Mouse (Mus musculus) adrenal gland, postnatal 4 days (tissue): ENCODE data around the gene Hunk. TPM values are rescaled to one million over a fixed set of nuclear protein-coding genes. Genes with fewer than 3 reads are reported as not detected.

Source experiments
- DNase-seq, 2 experiments: peaks; one replicate each; pipeline ENCODE4 v3.0.0; 2021 to 2022; ENCODE audit warnings: low spot score in 2 of 2, mixed read lengths in 2 of 2
- total RNA-seq, 2 experiments: library from RNA; stranded (reverse); gene quantifications; 2 replicates each; pipeline ENCODE4 v1.2.3; 2021

Gene Hunk
- total RNA-seq, 2 experiments from 2014 or later = 12.3 to 13.7 TPM

DNA sequence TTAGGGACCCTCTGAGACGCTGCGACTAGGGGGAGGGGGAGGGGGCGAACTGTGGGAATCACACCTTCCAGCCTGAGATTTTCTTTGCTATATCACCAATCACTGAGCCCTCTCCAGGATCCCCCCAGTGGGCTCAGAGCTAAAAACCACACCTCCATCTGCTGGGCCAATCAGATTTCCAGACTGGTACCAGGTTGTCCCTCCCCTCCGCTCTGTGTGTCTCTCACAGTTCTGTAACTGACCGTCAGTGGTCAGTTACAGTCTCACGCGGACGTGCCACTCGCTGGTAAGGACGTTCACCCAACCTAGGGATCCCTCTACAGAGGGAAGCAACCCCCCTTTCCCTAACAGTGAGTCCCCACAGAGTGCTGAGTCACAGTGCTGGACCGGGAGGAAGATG lies 111.1 kb downstream of the Hunk start:
- no peak for DNase-seq

DNA sequence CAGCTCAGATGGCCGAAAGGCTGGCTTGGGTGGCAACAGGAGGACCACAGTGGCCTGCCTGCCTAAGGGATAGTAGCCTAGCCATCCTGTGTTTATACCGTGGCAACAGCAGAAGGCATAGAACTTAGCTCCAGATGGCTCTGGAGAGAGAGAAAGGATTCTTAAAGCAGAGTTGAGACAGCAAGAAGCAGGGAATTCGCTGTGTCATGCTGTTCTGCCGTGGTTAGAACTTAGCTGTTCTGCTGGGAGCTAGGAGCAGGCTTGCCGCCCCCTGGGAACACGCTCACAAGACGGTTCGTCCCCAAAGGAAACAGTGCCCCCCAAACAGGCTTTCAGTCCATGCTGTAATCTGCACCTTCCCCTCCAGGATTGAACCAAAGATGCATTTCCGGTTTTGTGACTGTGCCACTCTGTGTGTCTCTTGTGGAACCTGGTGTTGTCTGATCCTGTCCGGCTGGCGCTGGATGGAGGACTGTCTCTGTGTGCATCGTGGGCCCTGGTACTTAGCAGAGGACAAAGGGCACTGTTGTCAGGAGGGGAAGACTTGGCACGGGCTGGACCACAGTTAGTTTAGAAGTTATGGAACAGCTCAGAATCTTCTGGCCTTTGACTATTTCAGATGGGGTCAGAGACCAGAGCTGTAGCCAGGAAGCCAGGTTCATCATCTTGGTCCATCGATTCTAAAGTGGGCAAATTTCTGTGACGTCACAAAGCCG lies 112.1 kb downstream of the Hunk start:
- DNase-seq = no peak

DNA sequence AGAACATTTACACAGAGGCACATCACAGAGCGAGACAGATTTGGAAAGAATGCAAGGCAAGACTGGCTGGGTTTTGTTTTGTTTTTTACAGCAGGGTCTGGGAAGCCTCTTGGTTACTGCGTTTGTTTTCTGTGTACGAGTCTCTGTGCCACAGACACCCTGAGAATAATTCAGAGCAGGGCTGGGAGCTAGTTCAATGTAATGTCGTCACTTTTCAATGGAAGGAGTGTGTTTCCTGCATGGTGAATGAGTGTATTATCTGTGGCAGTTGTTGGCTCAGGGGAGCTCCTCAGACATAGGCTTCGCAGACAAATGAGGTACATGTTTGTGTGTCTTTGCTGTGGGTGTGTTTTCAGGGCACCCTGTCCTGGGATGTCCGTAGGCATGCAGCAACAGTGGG lies 115.0 kb downstream of the Hunk start:
- DNase-seq = no peak

DNA sequence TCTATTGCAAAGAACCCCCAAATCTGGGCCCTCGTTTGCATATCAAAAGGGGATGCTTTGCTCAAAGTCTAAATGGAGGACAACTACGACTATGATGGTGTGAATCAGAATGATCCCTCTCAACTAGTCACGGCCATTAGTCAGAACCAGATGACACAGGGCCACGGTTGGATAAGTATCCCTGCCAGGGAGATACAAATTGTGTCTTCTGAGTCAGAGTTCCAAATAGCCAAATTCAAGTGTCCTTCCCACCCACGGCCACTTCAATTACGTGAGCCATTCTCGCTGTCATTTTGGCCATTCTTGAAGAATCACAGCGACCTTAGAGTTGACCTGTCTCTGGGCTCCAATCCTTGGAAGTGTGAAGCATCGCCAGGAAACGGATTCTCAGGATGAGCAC lies 119.4 kb downstream of the Hunk start:
- DNase-seq = no peak

DNA sequence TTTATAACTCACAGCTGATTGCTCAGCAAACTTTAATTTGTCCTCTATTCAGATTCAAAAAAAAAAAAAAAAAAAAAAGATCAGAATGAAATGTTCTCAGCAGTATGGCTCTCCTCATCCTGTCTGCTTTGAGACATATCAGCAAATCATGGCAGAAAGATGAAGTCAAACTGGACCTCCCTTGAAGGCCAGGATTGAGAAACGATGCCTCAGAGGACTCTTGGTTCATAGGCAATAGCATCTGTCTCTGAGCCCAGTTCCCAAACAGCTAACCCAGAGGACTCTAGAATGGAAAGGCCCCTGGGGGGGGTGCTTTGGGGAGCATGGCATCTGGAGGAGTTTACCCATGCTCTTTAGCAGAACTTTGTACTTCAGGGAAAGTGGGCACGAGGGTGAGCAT lies 119.9 kb downstream of the Hunk start:
- no peak for DNase-seq

DNA sequence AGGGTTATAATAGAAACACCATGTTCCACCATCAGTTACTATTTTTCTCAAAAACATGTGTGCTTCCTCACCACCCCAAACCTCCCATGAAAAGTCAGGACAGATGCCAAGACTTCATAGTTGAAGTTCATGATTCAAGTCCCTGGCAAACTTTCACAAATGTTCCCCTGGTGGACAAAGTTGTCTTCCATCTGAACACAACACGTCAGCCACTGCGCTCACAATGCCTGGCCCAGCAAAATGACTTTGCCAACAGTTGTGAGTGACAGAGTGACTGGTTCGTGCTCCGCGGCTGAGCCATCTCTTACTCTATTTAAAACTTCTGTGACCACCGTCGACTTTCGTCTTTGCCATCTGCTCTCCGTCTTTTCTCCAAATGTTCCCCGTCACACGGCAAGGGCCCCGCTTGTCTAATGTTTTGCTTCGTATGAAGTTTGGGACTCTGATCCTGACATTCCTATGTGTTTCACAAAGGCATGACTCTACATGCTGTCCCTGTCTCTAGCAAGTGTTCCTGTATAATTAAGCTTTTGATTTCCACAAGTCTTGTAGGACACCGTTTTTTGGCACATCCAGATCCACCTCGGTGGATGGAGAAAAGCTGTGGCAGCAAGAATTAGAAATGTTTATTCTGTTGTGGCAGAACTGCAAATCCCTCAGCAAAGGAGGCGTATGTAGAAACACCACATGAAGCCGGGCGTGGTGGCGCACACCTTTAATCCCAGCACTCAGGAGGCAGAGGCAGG lies 125.9 kb downstream of the Hunk start:
- no peak for DNase-seq

DNA sequence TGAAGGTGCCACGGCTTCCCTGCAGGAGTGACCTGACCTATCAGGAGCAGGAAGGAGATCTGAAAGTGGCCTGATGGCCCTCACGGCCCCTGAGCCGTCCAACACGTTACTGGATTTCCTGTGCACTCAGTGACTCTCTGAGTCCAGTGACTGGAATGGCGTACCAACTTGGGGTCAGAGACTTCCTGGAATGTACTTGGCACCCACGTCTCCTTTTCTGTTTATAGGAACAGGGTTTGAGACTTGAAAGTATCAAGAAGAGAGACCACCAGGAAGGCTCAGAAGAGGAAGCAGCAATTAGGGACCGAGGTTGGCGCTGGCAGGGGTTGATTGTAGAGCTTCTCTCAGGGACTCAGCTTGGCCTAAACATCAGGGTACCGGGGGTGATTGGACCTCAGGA lies 131.2 kb downstream of the Hunk start:
- DNase-seq = no peak

DNA sequence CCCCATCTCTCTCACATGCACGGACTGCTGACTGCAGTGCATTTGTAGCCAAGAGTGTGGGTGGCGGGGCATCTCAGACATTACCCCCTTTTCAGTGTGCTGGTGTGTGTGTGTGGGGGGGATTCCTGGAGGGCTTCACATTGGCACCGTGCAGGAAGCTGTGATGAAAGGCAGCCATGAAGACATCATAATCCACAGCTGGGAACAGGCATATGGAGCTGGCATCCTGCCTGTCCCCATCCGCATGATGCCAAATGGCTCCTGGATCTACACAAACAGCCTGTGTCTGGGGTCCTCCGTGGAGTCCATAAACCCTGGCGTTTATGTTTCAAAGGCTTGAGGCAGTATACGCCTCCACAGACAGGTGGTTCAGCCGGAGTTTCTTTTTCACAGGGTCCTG lies 132.4 kb downstream of the Hunk start:
- DNase-seq = no peak

DNA sequence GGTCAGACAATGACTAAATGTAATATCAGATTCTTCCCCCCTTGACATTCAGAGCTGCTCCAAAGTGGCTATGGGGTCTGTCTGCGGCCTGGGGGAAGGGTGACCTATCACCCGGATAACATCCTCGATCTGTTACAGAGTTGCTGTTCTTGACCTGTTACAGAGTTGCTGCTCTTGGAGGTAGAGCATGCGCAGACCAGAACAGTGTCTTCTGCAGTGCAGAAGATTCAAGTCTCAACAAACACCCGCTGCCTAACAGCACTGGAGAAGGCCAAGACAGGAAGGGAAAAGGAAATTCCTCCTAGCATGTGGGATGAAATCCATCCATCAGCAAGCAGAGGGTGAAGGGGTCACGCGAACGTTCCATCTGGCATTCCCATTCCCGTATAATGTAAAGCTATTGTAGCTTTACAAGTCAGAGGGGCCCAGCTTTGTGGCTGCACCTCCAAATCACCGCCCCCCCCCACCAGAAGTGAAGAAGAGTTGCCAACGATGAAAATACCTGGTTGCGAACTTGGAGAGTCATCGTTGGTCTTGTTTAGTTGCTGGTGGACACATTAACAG lies 133.0 kb downstream of the Hunk start:
- no peak for DNase-seq

DNA sequence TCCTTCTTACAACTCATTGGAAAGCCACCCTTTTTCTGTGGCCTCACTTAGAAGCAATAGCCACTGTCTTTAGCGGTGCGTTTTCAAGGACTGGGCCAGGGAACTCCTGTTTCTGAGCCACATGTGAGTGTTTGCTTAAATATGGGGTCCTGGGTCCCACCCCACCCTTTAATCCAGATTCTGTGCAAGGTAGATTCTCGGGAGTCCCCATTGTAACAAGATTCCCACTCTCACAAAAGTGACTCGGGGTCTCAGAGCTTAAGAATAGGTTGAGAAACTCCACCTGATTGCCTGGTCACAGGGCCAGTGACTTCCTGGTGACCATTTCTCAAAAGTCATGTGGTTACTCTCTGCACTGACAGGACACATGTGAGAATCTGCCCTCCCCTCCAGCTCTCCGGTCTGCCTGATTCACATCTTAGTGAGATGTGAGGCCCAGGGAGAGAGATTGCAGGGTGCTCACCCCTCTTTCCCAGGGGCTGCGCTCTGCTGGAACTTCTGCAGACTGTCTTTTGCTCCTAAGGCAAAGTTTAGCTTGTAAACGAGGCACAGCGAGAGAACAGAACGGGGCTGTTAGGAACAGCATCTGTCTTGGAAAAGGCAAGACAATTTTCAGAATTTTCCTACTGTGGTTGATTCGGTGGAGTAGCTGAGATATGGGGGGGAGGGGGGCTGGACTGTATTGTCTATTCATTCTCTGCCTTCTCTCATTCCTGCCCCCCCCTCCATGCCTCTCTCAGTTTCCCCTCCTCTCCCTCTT lies 135.6 kb downstream of the Hunk start:
- no peak for DNase-seq

DNA sequence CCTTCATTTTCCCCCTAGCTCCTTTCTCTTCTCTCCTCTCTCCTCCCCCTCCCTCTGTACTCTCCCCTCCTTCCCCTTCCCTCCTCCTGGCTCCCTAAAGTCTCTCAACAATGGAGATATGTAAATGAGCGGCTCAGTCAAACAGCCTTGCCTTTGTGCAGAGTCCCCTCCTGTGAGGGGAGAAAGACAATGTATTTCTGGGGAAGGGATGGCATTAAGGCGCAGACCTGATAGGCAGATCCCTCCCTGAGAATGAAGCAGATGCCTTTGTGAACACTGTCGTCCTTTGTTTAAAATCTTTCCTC lies 136.1 kb downstream of the Hunk start:
- DNase-seq = no peak

DNA sequence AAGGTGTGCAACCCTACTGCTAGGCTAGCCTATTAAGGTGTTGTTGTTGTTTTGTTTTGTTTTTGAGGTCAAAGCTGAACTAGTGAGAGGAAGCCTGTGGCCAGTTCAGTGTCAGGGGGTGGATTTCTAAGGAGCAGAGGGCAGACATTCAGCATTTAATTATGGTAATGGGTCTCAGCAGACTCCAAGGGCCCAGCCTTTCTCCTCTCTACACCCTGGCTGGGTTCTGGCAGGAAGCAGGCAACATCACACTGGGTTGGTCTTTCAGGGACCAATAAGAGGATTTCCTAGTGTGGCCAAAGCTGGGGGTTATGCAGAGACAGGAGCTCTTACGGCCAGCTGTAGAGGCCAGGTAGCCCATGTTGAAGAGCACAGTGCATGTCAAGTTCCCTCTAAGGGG lies 136.8 kb downstream of the Hunk start:
- DNase-seq = no peak

DNA sequence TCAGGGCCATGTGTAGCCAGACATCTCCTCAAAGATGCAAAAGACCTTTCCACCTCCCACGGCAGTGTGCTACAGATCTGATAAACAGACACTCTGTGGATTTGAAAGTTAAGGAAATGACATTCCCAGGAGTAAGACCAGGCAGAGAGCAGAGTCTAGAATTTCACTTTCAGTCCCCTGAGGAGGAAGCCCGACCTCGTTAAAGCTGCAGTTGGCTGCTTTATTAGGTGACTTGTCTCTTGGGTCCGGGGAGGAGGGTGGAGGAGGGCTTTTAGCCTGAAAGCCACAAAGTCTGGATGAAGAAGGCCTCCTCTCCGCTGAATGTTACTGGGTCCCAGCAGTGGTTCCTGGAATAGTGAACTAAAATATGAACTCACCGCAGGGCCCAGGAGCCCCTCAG lies 137.6 kb downstream of the Hunk start:
- no peak for DNase-seq

DNA sequence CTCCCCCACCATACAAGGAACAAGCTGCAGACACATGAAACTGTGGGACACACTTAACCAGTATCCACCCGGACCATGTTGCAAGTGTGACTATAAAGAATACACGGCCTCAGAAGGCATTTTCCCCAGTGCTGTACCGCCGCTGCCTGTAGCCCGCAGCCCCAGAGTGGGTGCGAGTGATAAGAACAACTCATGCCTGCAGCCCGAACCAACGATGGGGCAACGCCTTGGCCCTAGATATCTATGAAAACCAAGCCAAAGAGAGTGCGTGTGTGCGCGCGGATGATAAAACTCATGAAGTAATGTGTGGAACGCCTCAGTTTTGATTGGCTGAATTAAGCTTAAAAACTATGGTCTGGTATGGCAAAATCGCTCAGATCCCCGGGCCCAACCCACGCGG lies 138.1 kb downstream of the Hunk start:
- no peak for DNase-seq

DNA sequence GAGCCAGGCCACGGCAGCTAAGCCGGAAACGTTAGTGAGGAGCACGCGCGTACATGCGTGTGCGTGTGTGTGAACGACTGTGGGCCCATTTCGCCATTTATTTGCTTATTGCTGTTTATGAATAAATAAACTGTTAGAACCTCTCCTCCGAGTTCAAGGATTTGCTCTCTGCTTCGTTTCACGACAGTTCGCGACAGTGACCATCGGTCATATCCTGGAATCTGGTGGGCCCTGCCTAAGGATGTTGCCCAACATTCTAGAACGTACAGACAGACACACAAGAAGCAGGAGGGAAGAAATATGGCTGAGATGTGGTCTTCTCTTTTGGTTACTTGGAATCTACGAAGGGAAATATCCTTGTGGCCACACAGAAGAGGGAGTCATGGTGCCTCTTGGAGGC lies 138.6 kb downstream of the Hunk start:
- DNase-seq = no peak

DNA sequence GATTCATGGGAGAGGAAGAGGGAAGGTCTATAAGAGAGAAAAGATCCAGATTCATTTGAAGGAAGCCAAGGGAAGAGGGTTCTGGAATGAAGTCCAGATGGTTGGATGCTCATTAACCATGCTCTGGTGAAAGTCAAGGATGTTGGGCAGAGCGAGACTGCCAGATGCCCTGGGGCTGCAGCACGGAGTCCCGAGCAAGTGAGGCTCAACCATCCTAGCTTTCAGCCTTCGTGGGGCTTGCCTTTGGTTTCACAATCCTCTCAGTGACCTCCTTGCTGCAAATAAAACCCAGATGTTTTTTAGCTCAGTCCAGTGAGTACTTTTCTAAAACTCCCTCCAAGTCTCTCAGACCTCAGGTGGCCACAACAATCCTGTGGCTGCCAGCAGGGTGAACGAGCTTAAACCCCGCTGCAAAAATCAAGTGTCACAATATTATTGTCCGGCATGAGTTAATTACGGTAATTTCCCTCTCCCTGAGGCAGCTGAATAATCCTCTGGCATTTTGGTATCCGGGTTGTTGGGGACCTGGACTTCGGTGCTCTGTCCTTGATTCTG lies 147.4 kb downstream of the Hunk start:
- DNase-seq = no peak

DNA sequence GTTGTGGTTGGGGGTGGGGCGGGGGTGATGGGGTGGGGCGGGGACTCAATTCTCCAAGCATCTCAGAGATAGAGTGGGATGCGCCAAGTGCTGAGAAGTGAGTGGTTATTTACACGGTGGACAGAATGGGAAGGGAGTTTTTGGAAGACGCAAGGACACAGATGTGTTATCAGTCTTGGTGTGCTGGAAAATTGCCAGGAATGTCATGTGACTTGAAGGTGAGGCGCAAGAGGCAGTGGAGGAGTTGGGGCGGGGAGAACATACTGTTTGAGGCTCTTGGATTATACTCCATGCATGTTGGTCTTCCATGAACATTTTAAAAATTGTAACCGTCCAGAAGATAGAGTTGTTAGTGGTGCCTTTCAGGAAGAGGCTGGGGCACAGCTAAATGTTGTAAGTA lies 148.8 kb downstream of the Hunk start:
- DNase-seq = peak in 1 of 2 experiments; percentile 6

DNA sequence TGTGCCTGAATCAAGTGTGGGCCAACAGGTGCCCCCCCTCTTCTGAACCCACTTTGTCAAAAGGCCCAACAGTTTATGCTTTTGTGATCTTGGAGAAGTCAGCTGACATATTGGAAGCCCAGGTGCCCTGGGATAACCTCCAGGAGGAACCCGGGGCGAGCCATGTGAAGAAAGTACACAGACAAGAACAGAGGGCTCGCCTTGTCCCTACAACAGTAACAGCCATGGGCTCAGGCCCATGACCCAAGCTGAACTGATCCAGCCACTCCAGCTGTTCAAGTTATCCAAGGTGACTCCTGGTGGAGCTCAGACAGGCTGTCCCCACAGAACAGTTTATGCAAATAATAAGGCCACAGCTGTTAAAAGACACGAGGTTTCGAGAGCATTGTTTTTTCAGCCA lies 153.1 kb downstream of the Hunk start:
- DNase-seq = no peak

DNA sequence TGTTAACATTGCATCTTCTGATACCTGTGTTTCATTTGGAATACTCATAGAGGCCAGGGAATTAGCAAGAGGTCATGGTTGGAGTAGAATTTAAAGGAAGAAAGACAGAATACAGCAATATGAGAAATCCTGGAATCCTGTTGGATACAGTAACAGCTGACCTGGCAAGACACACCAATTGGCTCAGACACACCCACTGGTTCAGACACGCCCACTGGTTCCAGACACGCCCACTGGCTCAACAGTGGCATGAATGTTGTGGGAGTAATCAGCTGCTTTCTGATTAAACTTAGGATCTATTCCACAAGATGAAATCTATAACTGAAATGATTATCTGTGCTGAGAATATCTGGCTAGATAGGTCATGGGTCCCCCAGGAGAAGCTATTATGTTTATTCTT lies 155.4 kb downstream of the Hunk start:
- DNase-seq = no peak

DNA sequence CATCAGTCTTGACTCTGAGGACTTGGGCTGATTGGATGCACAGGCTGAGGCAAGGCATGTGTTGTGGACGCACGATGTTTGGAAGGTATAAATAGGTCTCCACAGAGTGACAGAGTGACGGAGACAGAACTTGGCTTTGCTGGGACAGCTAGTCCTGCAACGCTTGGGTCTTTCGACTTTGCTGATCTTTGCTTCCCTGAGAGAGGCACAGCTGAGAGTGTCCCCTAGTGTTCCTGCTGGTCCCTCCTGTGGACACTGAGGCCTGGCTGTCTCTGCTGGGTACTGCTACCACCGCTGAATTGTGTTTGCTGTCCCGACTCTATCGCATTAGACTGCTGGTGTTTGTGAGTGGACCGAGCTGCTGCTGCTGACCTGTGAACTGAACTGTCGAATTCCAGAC lies 156.6 kb downstream of the Hunk start:
- no peak for DNase-seq

DNA sequence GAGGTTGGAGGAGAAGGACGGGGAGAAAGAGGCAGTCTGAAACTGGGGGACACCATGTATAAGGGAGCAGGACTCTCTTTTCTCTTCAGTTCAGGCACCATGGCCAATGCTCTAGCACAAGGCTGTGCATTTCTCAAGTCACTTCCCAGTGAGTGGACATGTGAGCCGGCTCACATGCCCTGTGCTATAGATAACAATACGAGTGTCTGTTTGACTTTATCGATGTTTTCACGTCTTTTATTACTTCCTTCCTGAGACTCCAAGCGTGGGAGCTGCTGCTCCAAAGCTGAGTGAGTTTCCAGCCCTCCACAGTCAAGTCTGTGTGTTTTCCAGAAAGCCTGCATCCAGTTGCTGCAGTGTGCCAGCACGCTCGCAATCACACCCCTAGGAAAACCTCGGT lies 158.4 kb downstream of the Hunk start:
- DNase-seq = no peak

DNA sequence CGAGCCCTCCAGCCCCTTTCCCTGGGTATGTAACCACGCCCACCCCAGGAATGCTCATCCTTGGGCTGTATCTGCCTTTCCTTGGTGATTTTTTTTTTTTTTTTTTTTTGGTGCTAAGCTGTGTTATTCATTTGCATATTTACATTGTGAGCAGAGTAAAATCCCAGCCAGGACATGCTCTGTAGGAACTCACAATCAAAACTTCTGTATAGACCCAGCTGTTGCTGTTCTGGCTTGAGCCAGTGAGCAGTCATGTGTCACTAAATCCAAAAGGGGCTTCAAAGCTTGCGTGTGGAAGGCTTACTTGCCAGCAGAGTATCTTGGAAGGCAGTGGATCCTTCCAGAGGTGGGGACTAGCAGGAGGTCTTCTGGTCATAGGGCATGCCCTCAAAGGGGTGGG lies 159.7 kb downstream of the Hunk start:
- DNase-seq = no peak
